Mouse (Mus musculus) embryonic facial prominence, embryonic 13.5 days (tissue): ENCODE results near the gene Fgfr2. TPM values are rescaled to one million over a fixed set of nuclear protein-coding genes. Genes with fewer than 3 reads are reported as not detected.

Experiments used
- ATAC-seq: fragments of 200-750 bp; cut with Nextera tagmentation; 2 replicates; pipeline ENCODE4 v1.8.0; 2017; ENCODE audit warnings: low read depth; ENCODE audit not compliant: insufficient number of reproducible peaks, insufficient read depth, low FRiP score, low TSS enrichment
- H3K27ac ChIP-seq: fragments of 300-500 bp; sonication (generic); 2 replicates; pipeline ENCODE4 v1.5.1; 2015; ENCODE audit warnings: moderate library complexity, mild to moderate bottlenecking, inconsistent platforms
- H3K27me3 ChIP-seq: fragments of 300-500 bp; sonication (generic); 2 replicates; pipeline ENCODE4 v1.6.1; 2015; ENCODE audit warnings: mild to moderate bottlenecking, inconsistent platforms
- H3K36me3 ChIP-seq: fragments of 300-500 bp; sonication (generic); 2 replicates; pipeline ENCODE4 v1.6.1; 2015; ENCODE audit warnings: mild to moderate bottlenecking, inconsistent platforms
- H3K4me1 ChIP-seq: fragments of 300-500 bp; sonication (generic); 2 replicates; pipeline ENCODE4 v1.6.1; 2015; ENCODE audit warnings: inconsistent platforms
- H3K4me2 ChIP-seq: fragments of 300-500 bp; sonication (generic); 2 replicates; pipeline ENCODE4 v1.6.1; 2015; ENCODE audit warnings: moderate library complexity, mild to moderate bottlenecking, inconsistent platforms
- H3K4me3 ChIP-seq: fragments of 300-500 bp; sonication (generic); 2 replicates; pipeline ENCODE4 v1.5.1; 2015; ENCODE audit warnings: mild to moderate bottlenecking, inconsistent platforms
- H3K9ac ChIP-seq: fragments of 300-500 bp; sonication (generic); 2 replicates; pipeline ENCODE4 v1.6.1; 2015; ENCODE audit warnings: mild to moderate bottlenecking, inconsistent platforms
- H3K9me3 ChIP-seq: fragments of 300-500 bp; sonication (generic); 2 replicates; pipeline ENCODE4 v1.6.1; 2016; ENCODE audit warnings: inconsistent platforms
- WGBS: fragments of 180-500 bp; shearing (Covaris S2); methylation state at CpG from one replicate; pipeline ENCODE4 v1.1.7; 2015; ENCODE audit warnings: mixed read lengths; 5-methylcytosine and 5-hydroxymethylcytosine counted together
- polyA plus RNA-seq: library from polyadenylated mRNA; unstranded; fragments of >200 nt; fragmentation: Nextera tagmentation; extraction: Ambion mirVana; gene quantifications from 2 replicates; pipeline ENCODE4 v1.2.1, GENCODE M21; 2015

Gene Fgfr2
- polyA plus RNA-seq, 1 experiment from 2014 or later, result 174 TPM

DNA sequence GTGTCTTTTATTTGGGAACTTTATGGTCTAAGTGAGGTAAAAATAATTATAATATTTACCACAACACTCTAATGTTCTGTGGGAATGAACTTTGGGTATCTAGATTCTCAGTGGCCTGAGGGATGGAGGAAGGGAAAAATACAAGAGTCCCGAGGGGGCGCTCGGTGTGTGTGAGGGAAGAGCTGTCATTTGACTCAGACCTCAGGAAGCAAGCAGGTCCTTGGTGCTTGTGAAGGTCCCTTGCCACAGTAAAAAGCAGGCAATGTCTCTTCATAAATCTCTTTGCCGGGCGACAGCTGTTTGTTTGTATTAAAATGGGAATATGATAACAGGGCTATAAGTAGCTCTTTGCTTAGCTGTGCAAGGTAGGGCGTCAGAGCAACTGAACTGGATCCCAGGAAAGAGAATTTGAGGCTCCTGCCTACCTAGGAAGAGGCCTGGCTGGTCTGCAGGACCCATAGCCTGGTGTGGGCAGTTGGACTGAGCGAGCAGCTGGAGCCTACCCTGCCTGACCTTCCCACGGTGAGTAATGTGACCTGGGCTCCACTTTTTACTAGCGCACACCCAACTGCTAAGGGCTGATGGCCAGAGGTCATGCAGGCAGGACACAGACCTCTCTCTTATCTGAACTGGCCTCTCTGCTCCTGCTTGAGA lies 2554.2 kb downstream of the Fgfr2 start:
- no peak overlapping the region for H3K9ac ChIP-seq
- H3K4me2 ChIP-seq, result no peak overlapping the region
- 72% methylated on average over 9 of the region's 9 CpGs for WGBS
- no peak overlapping the region for H3K4me3 ChIP-seq
- no peak overlapping the region for H3K27ac ChIP-seq
- H3K27me3 ChIP-seq, result no peaks in the 10 kb centered on the region
- no peaks in the 10 kb centered on the region for H3K4me1 ChIP-seq
- no peaks in the 10 kb centered on the region for H3K36me3 ChIP-seq
- no peaks in the 10 kb centered on the region for H3K9me3 ChIP-seq
- no peak for ATAC-seq

DNA sequence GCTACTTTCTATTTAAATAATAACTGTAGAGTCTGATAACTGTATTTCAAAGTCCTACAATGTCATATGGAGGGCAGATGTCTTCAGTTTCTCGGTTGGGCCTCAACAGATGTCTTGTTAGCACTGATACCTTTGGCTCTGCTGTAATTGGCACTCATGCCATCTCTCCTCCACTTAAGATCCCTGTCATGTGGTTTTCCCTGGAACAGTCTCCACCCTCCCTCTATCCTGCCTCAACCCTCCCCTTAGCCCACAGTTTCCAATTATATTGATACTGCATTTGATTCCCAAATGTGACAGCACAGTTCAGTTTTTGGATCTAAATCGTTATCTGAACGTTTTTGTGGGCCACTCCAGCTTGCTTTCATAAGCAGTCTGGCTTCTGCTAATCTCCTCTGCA lies 2558.6 kb downstream of the Fgfr2 start:
- no peak overlapping the region for H3K27ac ChIP-seq
- H3K36me3 ChIP-seq, result no peaks in the 10 kb centered on the region
- ATAC-seq, result no peak
- H3K4me1 ChIP-seq, result no peaks in the 10 kb centered on the region
- no peak overlapping the region for H3K9ac ChIP-seq
- H3K9me3 ChIP-seq, result no peaks in the 10 kb centered on the region
- H3K4me2 ChIP-seq, result no peak overlapping the region
- 39% methylated on average over 3 of the region's 3 CpGs for WGBS
- H3K4me3 ChIP-seq, result no peak overlapping the region
- no peaks in the 10 kb centered on the region for H3K27me3 ChIP-seq

DNA sequence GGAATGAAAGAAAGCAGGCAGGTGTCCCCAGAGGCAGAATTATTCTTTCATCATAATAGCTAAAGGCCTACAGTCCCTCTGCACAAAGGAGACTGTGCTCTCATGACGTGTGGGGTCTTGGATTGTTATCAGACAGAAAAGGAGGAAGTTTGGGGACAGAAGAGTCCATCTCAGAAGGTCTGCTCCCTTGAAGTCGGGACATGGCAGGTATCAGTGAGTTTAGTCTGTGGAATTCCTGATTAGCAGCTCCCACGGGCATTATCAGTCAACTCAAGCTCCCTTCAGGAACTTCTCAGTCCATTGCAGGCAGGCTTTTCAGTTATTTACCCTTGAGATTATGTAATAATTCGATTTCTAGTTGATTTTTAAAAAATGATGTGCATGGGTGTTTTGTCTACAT lies 2559.3 kb downstream of the Fgfr2 start:
- WGBS, result 61% methylated on average over 4 of the region's 4 CpGs

DNA sequence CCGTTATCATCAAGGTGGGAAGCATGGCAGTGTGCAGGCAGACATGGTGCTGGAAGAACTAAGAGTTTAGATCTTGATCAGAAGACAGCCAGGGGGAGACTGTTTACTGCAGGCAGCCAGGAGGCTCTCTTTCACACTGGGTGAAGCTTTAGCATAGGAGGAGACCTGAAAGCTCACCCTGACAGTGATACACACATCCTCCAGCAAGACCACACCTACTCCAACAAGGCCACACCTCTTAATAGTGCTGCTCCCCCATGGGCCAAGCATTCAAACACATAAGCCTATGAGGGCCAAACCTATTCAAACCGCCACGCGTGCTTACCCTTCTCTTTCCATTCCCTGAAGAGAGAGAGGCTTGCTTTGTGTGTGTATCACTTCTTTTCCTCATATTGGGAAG lies 2559.9 kb downstream of the Fgfr2 start:
- no peaks in the 10 kb centered on the region for H3K36me3 ChIP-seq
- H3K4me2 ChIP-seq, result no peak overlapping the region
- no peak overlapping the region for H3K4me3 ChIP-seq
- no peak for ATAC-seq
- WGBS, result 89% methylated on average over 4 of the region's 4 CpGs
- H3K4me1 ChIP-seq, result no peaks in the 10 kb centered on the region
- H3K9ac ChIP-seq, result no peak overlapping the region
- no peaks in the 10 kb centered on the region for H3K9me3 ChIP-seq
- H3K27me3 ChIP-seq, result no peaks in the 10 kb centered on the region
- no peak overlapping the region for H3K27ac ChIP-seq

More for the DNA sequence above, 2559.3 kb downstream of the Fgfr2 start:
- H3K27ac ChIP-seq, result no peak overlapping the region
- no peak for ATAC-seq
- no peaks in the 10 kb centered on the region for H3K9me3 ChIP-seq
- H3K4me3 ChIP-seq, result no peak overlapping the region
- H3K4me2 ChIP-seq, result no peak overlapping the region
- H3K36me3 ChIP-seq, result no peaks in the 10 kb centered on the region
- H3K27me3 ChIP-seq, result no peaks in the 10 kb centered on the region
- no peak overlapping the region for H3K9ac ChIP-seq
- no peaks in the 10 kb centered on the region for H3K4me1 ChIP-seq

DNA sequence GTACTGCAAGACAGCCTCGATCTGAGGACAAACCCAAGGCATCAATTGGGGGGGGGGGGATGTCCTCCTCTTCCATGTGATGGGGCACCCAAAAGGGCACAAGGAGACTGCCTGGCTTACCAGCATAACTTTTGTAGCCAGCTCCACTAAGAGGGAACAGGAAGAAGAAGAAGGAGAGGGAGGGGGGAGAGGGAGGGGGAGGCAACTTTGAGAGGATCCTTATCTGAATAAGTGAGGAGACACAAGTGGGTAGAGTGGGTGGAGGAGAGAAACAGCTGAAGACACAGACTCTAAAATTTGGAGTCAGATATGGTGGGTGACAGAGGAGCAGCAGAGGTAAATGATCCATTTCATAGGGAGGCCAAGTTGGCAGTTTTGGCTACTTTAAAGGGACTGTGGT lies 2562.2 kb downstream of the Fgfr2 start:
- no peaks in the 10 kb centered on the region for H3K9me3 ChIP-seq
- H3K36me3 ChIP-seq, result no peaks in the 10 kb centered on the region
- 67% methylated on average over 1 of the region's 1 CpGs for WGBS
- H3K27ac ChIP-seq, result no peak overlapping the region
- H3K27me3 ChIP-seq, result no peaks in the 10 kb centered on the region
- H3K9ac ChIP-seq, result no peak overlapping the region
- no peak overlapping the region for H3K4me2 ChIP-seq
- H3K4me1 ChIP-seq, result no peaks in the 10 kb centered on the region
- ATAC-seq, result no peak
- H3K4me3 ChIP-seq, result no peak overlapping the region

DNA sequence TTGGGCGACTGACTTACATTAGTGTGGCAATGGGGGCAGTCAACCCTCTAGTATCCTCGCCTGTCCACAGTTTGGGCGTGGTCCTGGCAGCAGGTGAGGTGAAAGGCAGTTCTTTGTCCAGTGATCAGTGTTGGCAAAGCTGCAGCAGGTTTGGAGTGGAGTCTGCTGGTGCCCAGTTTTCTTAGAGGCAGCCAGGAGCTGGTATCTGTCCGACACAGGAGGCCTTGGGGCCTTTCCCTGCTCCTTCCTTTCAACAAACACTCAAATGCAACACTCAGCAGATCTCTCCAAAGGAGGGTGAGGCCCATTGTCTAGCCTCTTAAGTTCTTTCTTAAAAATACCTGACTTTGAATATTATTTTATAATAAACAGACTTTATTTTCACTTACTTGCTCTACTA lies 2564.6 kb downstream of the Fgfr2 start:
- Histone ChIP-seq H3K27ac (no peak overlapping the region), H3K4me2 (no peak overlapping the region), H3K4me3 (no peak overlapping the region), H3K36me3 (no peaks in the 10 kb centered on the region), H3K27me3 (no peaks in the 10 kb centered on the region), H3K9ac (no peak overlapping the region), H3K9me3 (no peaks in the 10 kb centered on the region), H3K4me1 (0 out of 2 replicates have a peak, but pooled peaks cover 5% of the 10 kb centered on the region)
- ATAC-seq, result no peak
- WGBS, result 77% methylated on average over 4 of the region's 4 CpGs

DNA sequence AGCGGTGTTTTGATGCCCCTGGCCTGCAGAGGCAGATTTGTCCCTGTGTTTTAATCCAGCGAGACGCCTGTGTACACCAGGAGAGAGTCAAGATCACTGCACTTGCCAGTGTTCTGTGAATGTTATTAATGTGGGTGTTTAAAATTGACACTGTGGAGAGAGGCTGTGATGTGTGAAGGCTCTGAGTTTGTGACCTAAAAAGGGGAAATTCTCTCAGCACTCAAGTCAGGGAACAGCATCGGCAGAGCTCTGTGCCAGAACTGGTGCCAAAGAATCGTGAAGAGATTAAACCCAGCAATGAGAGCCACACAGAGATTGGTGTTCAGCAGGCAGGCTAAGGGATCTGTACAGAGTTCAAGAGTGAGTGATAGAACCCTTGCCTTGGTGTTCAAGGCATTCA lies 2567.6 kb downstream of the Fgfr2 start:
- H3K9ac ChIP-seq, result no peak overlapping the region
- H3K4me1 ChIP-seq, result peaks cover 16% of the 10 kb centered on the region; the same call in 1 of the 2 replicates
- H3K27me3 ChIP-seq, result no peaks in the 10 kb centered on the region
- no peak overlapping the region for H3K4me2 ChIP-seq
- no peak for ATAC-seq
- H3K36me3 ChIP-seq, result no peaks in the 10 kb centered on the region
- no peaks in the 10 kb centered on the region for H3K9me3 ChIP-seq
- 65% methylated on average over 5 of the region's 5 CpGs for WGBS
- no peak overlapping the region for H3K4me3 ChIP-seq
- no peak overlapping the region for H3K27ac ChIP-seq

DNA sequence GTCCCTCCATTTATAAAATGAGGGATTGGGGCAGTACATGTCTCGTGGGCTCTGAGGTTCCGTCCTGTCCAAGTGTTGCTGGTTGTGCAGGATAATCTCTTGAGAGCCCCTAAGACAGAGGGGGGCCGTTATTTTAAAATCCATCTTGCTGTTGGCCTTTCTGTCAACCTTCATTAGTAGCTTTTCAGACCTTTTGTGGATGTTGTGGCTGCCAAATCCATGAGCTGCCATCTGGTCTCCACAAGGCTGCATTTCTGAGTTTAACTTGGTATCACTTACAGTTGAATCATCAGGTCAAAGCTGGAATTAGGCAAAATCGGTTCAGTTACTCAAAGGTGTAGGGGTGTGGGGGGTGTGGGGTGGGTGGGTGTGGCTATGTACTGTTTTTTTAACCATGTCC lies 2569.8 kb downstream of the Fgfr2 start:
- Histone ChIP-seq H3K4me1 (peaks cover 16% of the 10 kb centered on the region; the same call in 1 of the 2 replicates), H3K4me2 (no peak overlapping the region), H3K36me3 (no peaks in the 10 kb centered on the region), H3K4me3 (no peak overlapping the region), H3K9me3 (no peaks in the 10 kb centered on the region), H3K27me3 (no peaks in the 10 kb centered on the region), H3K27ac (peak overlapping the region; percentile 40; the same call in 1 of the 2 replicates), H3K9ac (no peak overlapping the region)
- ATAC-seq, result no peak
- 45% methylated on average over 4 of the region's 4 CpGs for WGBS

DNA sequence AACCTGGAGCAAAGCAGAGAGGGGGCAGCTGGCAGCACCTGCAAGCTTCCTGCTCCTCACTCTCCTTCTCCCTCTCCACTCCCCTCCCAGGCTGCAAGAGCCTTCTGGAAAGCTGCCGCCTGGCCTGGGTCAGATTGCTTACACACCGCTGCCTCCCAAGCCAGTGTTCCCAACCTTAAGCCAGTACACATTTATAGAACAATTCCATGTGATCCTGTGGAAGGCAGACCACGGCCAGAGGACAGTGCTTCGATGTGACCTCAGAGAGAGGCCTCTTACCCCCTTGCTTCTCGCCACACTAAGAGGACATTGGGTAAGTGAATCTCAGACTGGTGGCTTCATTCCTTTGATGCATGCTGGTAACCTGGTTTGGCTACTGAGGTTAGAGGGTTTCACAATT lies 2570.4 kb downstream of the Fgfr2 start:
- H3K4me3 ChIP-seq, result no peak overlapping the region
- H3K9ac ChIP-seq, result 0 out of 2 replicates have a peak overlapping the region, but pooled peaks have one; percentile 3
- H3K4me1 ChIP-seq, result peaks cover 16% of the 10 kb centered on the region; the same call in 1 of the 2 replicates
- WGBS, result 53% methylated on average over 5 of the region's 5 CpGs
- no peak for ATAC-seq
- H3K9me3 ChIP-seq, result no peaks in the 10 kb centered on the region
- H3K27ac ChIP-seq, result peak overlapping the region; percentile 40; the same call in 1 of the 2 replicates
- H3K36me3 ChIP-seq, result no peaks in the 10 kb centered on the region
- no peaks in the 10 kb centered on the region for H3K27me3 ChIP-seq
- H3K4me2 ChIP-seq, result no peak overlapping the region

DNA sequence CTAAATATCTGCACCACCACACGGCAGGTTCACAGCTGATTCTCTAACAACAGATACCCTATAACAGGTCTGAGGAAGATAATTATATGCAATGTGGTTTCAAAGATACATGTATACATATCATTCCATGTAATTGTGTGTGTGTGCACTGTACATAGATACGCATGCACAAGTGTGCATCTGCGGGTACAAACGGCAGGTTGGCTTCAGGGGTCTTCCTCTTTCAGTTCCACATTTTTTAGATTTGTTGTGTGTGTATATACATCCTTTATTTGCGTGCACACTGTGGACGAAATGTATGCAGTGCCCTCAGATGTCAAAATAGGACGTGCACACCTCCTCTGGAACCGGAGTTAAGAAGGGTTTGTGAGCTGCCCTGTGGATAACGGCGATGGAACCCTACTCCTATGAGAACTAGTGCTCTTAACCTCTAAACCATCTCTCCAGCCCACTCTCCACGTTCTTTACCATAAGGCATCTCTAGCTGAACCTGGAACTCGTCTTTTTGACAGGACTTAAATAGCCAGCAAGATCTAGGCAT lies 2575.4 kb downstream of the Fgfr2 start:
- no peak overlapping the region for H3K27ac ChIP-seq
- peak overlapping the region; percentile 92 for H3K4me3 ChIP-seq
- peaks cover 28% of the 10 kb centered on the region for H3K36me3 ChIP-seq
- peaks cover 22% of the 10 kb centered on the region for H3K4me1 ChIP-seq
- H3K27me3 ChIP-seq, result no peaks in the 10 kb centered on the region
- no peak for ATAC-seq
- H3K4me2 ChIP-seq, result peak overlapping the region; percentile 84; the same call in 1 of the 2 replicates
- H3K9ac ChIP-seq, result no peak overlapping the region
- WGBS, result 85% methylated on average over 12 of the region's 12 CpGs
- no peaks in the 10 kb centered on the region for H3K9me3 ChIP-seq

DNA sequence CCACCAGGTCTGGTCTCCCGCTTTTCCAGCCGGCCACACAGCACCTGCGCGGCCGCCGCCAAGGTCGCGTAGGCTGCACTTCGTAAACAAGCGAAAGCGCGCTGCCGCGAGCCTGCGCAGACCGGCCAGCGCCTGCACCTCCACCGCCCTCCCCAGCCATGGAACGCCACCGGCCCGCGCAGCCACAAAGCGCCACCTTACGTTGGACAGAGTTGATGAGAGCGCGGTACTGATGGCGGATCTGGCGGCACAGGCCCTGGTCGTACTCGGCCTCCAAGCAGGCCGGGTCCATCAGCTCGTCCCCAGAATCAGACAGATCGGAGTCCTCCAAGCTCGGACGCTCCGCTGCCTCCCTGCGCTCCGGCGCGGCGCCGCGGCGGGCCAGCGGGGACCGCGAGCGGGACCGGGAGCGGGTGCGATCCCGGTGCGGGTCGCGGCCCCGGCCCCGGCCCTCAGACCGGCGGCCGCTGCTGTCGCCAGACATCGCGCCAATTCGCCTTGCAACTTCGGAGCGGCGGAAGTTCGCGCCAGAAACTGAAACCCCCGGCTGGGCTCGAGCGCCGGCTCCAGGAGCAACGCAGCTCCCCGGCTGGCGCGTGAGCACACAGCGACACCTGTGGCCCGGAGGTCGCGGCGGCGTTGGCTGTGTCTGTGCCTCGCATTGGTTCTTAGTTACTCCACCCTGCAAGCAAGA lies 2576.2 kb downstream of the Fgfr2 start:
- no peaks in the 10 kb centered on the region for H3K9me3 ChIP-seq
- H3K4me1 ChIP-seq, result peaks cover 19% of the 10 kb centered on the region
- H3K27me3 ChIP-seq, result no peaks in the 10 kb centered on the region
- peak overlapping the region; percentile 92 for H3K4me3 ChIP-seq
- H3K27ac ChIP-seq, result peak overlapping the region; percentile 99
- WGBS, result under 1% methylated on average over 77 of the region's 84 CpGs
- H3K9ac ChIP-seq, result peak overlapping the region; percentile 95
- H3K4me2 ChIP-seq, result peak overlapping the region; percentile 84
- ATAC-seq, result peak; percentile 86
- peaks cover 36% of the 10 kb centered on the region for H3K36me3 ChIP-seq

DNA sequence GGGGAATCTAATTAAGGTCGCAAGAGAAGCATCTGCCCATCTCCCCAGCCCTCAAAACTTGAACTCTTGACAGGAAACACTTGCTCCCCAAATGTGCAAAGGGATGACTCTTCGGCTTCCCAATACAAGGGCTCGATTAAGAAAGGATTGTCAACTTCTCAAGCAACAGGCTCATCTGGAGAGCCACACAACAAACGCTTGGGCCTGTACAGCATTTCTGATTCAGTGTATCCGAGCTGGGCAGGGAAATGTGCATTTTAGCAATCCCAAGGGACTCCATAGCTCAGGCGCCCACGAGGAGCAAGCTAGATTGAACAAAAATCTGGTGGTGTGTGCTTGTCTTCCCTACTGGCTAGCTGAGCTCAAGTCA lies 2576.7 kb downstream of the Fgfr2 start:
- H3K4me3 ChIP-seq, result peak overlapping the region; percentile 92
- no peaks in the 10 kb centered on the region for H3K27me3 ChIP-seq
- no peak for ATAC-seq
- no peaks in the 10 kb centered on the region for H3K9me3 ChIP-seq
- H3K4me1 ChIP-seq, result peaks cover 19% of the 10 kb centered on the region
- peak overlapping the region; percentile 95 for H3K9ac ChIP-seq
- peak overlapping the region; percentile 99 for H3K27ac ChIP-seq
- WGBS, result 5% methylated on average over 7 of the region's 7 CpGs
- H3K36me3 ChIP-seq, result peaks cover 41% of the 10 kb centered on the region
- peak overlapping the region; percentile 84 for H3K4me2 ChIP-seq
